Mouse (Mus musculus) liver, embryonic 12.5 days (tissue): ENCODE measurements around the gene Ube2e3. TPM values are rescaled to one million over a fixed set of nuclear protein-coding genes. Genes with fewer than 3 reads are reported as not detected.

Experiments used
- ATAC-seq: fragments of 200-750 bp; cut with Nextera tagmentation; 2 replicates; pipeline ENCODE4 v1.8.0; 2017; ENCODE audit warnings: moderate number of reproducible peaks, mild to moderate bottlenecking, moderate library complexity
- H3K27ac ChIP-seq: fragments of 300-500 bp; sonication (generic); 2 replicates; pipeline ENCODE4 v1.5.1; 2016; ENCODE audit warnings: mild to moderate bottlenecking
- H3K27me3 ChIP-seq: fragments of 300-500 bp; sonication (generic); replicated peaks from 2 replicates; pipeline ENCODE4 v1.6.1; 2016; ENCODE audit warnings: mild to moderate bottlenecking, moderate library complexity
- H3K36me3 ChIP-seq: fragments of 300-500 bp; sonication (generic); 2 replicates; pipeline ENCODE4 v1.6.1; 2016; ENCODE audit warnings: mild to moderate bottlenecking, moderate library complexity
- H3K4me1 ChIP-seq: fragments of 300-500 bp; sonication (generic); 2 replicates; pipeline ENCODE4 v1.6.1; 2016
- H3K4me2 ChIP-seq: fragments of 300-500 bp; sonication (generic); 2 replicates; pipeline ENCODE4 v1.6.1; 2016; ENCODE audit warnings: mild to moderate bottlenecking, moderate library complexity
- H3K4me3 ChIP-seq: fragments of 300-500 bp; sonication (generic); 2 replicates; pipeline ENCODE4 v1.5.1; 2016; ENCODE audit warnings: mild to moderate bottlenecking, moderate library complexity
- H3K9ac ChIP-seq: fragments of 300-500 bp; sonication (generic); 2 replicates; pipeline ENCODE4 v1.6.1; 2016; ENCODE audit warnings: mild to moderate bottlenecking, moderate library complexity
- H3K9me3 ChIP-seq: fragments of 300-500 bp; sonication (generic); replicated peaks from 2 replicates; pipeline ENCODE4 v1.6.1; 2016; ENCODE audit warnings: mild to moderate bottlenecking, moderate library complexity
- WGBS: fragments of 180-500 bp; shearing (Covaris S2); methylation state at CpG from one replicate; pipeline ENCODE4 v1.1.7; 2016; ENCODE audit not compliant: insufficient replicate concordance; 5-methylcytosine and 5-hydroxymethylcytosine counted together
- polyA plus RNA-seq: library from polyadenylated mRNA; unstranded; fragments of >200 nt; fragmentation: Nextera tagmentation; extraction: Ambion mirVana; gene quantifications from 2 replicates; pipeline ENCODE4 v1.2.1, GENCODE M21; 2016

The Ube2e3 gene
- polyA plus RNA-seq, 1 experiment from 2014 or later = 107 TPM

- Histone ChIP-seq H3K4me1 (peaks cover 8% of the 10 kb centered on the region), H3K36me3 (no peaks in the 10 kb centered on the region), H3K4me3 (no peak overlapping the region), H3K27ac (no peak overlapping the region), H3K9me3 (no peaks in the 10 kb centered on the region), H3K9ac (no peak overlapping the region), H3K27me3 (no peaks in the 10 kb centered on the region), H3K4me2 (0 out of 2 replicates have a peak overlapping the region, but pooled peaks have one; percentile 4)
- 8% methylated on average over 7 of the region's 7 CpGs for WGBS
- peak; percentile 51; the same call in 1 of the 2 replicates for ATAC-seq
Measured at GRCm38 (mm10) chr2:78961580-78961979, 93.7 kb downstream of the Ube2e3 start.

GRCm38 (mm10) chr2:78964995-78965394, 97.1 kb downstream of the Ube2e3 start:
- H3K27me3 ChIP-seq = no peaks in the 10 kb centered on the region
- no peak overlapping the region for H3K9ac ChIP-seq
- 74% methylated on average over 2 of the region's 2 CpGs for WGBS
- H3K9me3 ChIP-seq = no peaks in the 10 kb centered on the region
- H3K4me1 ChIP-seq = peaks cover 8% of the 10 kb centered on the region
- H3K4me2 ChIP-seq = no peak overlapping the region
- no peaks in the 10 kb centered on the region for H3K36me3 ChIP-seq
- ATAC-seq = no peak
- no peak overlapping the region for H3K27ac ChIP-seq
- H3K4me3 ChIP-seq = no peak overlapping the region

- Histone ChIP-seq H3K9me3 (no peaks in the 10 kb centered on the region), H3K4me1 (peaks cover 8% of the 10 kb centered on the region), H3K27ac (no peak overlapping the region), H3K27me3 (no peaks in the 10 kb centered on the region), H3K4me2 (no peak overlapping the region), H3K9ac (no peak overlapping the region), H3K4me3 (no peak overlapping the region), H3K36me3 (no peaks in the 10 kb centered on the region)
- 75% methylated on average over 6 of the region's 6 CpGs for WGBS
- no peak for ATAC-seq
Measured at GRCm38 (mm10) chr2:78965396-78965795, 97.5 kb downstream of the Ube2e3 start.

GRCm38 (mm10) chr2:78970088-78970487, 102.2 kb downstream of the Ube2e3 start:
- ATAC-seq = no peak
- WGBS = 55% methylated on average over 6 of the region's 6 CpGs
- Histone ChIP-seq H3K4me3 (no peak overlapping the region), H3K4me2 (no peak overlapping the region), H3K4me1 (no peaks in the 10 kb centered on the region), H3K9me3 (no peaks in the 10 kb centered on the region), H3K36me3 (no peaks in the 10 kb centered on the region), H3K27me3 (no peaks in the 10 kb centered on the region), H3K27ac (no peak overlapping the region), H3K9ac (no peak overlapping the region)
